Mouse (Mus musculus) kidney, embryonic 15.5 days (tissue): ENCODE results near the gene Myh9. TPM values are rescaled to one million over a fixed set of nuclear protein-coding genes. Genes with fewer than 3 reads are reported as not detected.

Source experiments
- ATAC-seq: fragments of 200-750 bp; cut with Nextera tagmentation; replicated peaks from 2 replicates; pipeline ENCODE4 v1.8.0; 2017; ENCODE audit warnings: moderate TSS enrichment; ENCODE audit not compliant: low FRiP score
- H3K27ac ChIP-seq: fragments of 300-500 bp; sonication (generic); 2 replicates; pipeline ENCODE4 v1.5.1; 2015; ENCODE audit warnings: mild to moderate bottlenecking, inconsistent platforms
- H3K27me3 ChIP-seq: fragments of 300-500 bp; sonication (generic); 2 replicates; pipeline ENCODE4 v1.6.1; 2015; ENCODE audit warnings: inconsistent platforms
- H3K36me3 ChIP-seq: fragments of 300-500 bp; sonication (generic); 2 replicates; pipeline ENCODE4 v1.6.1; 2015; ENCODE audit warnings: inconsistent platforms
- H3K4me1 ChIP-seq: fragments of 300-500 bp; sonication (generic); 2 replicates; pipeline ENCODE4 v1.6.1; 2015; ENCODE audit warnings: inconsistent platforms
- H3K4me2 ChIP-seq: fragments of 300-500 bp; sonication (generic); 2 replicates; pipeline ENCODE4 v1.6.1; 2015; ENCODE audit warnings: moderate library complexity, mild to moderate bottlenecking, inconsistent platforms
- H3K4me3 ChIP-seq: fragments of 300-500 bp; sonication (generic); replicated peaks from 2 replicates; pipeline ENCODE4 v1.5.1; 2015; ENCODE audit warnings: mild to moderate bottlenecking, inconsistent platforms
- H3K9ac ChIP-seq: fragments of 300-500 bp; sonication (generic); 2 replicates; pipeline ENCODE4 v1.6.1; 2015; ENCODE audit warnings: mild to moderate bottlenecking, inconsistent platforms
- H3K9me3 ChIP-seq: fragments of 300-500 bp; sonication (generic); replicated peaks from 2 replicates; pipeline ENCODE4 v1.6.1; 2016; ENCODE audit warnings: inconsistent platforms
- WGBS: fragments of 180-500 bp; shearing (Covaris S2); methylation state at CpG from one replicate; pipeline ENCODE4 v1.1.7; 2015; ENCODE audit warnings: mixed read lengths; 5-methylcytosine and 5-hydroxymethylcytosine counted together
- polyA plus RNA-seq: library from polyadenylated mRNA; unstranded; fragments of >200 nt; fragmentation: Nextera tagmentation; extraction: Ambion mirVana; gene quantifications from 2 replicates; pipeline ENCODE4 v1.2.1, GENCODE M21; 2015

Myh9 gene
- polyA plus RNA-seq, 1 experiment from 2014 or later = 60.2 TPM

GRCm38 (mm10) chr15:77839529-77840286 is 2.3 kb downstream of the Myh9 start:
- Histone ChIP-seq H3K9ac (peak overlapping the region; percentile 98), H3K27ac (peak overlapping the region; percentile 98), H3K36me3 (no peaks in the 10 kb centered on the region), H3K9me3 (no peaks in the 10 kb centered on the region), H3K4me3 (peak overlapping the region; percentile 79), H3K27me3 (no peaks in the 10 kb centered on the region), H3K4me2 (peak overlapping the region; percentile 74), H3K4me1 (peaks cover 67% of the 10 kb centered on the region)
- no peak for ATAC-seq
- WGBS = 11% methylated on average over 10 of the region's 10 CpGs

GRCm38 (mm10) chr15:77838530-77839387 is 3.2 kb downstream of the Myh9 start:
- Histone ChIP-seq H3K4me3 (peak overlapping the region; percentile 79), H3K27ac (peak overlapping the region; percentile 98), H3K4me1 (peaks cover 77% of the 10 kb centered on the region), H3K9ac (peak overlapping the region; percentile 98), H3K36me3 (no peaks in the 10 kb centered on the region), H3K27me3 (no peaks in the 10 kb centered on the region), H3K4me2 (peak overlapping the region; percentile 74), H3K9me3 (no peaks in the 10 kb centered on the region)
- ATAC-seq = no peak
- 17% methylated on average over 4 of the region's 4 CpGs for WGBS

GRCm38 (mm10) chr15:77837444-77838117 is 4.4 kb downstream of the Myh9 start:
- H3K4me2 ChIP-seq = peak overlapping the region; percentile 74
- no peak overlapping the region; the same call in 1 of the 2 replicates for H3K9ac ChIP-seq
- peak overlapping the region; percentile 98 for H3K27ac ChIP-seq
- WGBS = 62% methylated on average over 10 of the region's 10 CpGs
- H3K4me1 ChIP-seq = peaks cover 81% of the 10 kb centered on the region
- ATAC-seq = no peak
- H3K36me3 ChIP-seq = peaks cover 2% of the 10 kb centered on the region; the same call in 1 of the 2 replicates
- H3K27me3 ChIP-seq = no peaks in the 10 kb centered on the region
- no peak overlapping the region for H3K4me3 ChIP-seq
- no peaks in the 10 kb centered on the region for H3K9me3 ChIP-seq

GRCm38 (mm10) chr15:77836692-77837443 is 5.1 kb downstream of the Myh9 start:
- no peak overlapping the region for H3K4me3 ChIP-seq

DNA sequence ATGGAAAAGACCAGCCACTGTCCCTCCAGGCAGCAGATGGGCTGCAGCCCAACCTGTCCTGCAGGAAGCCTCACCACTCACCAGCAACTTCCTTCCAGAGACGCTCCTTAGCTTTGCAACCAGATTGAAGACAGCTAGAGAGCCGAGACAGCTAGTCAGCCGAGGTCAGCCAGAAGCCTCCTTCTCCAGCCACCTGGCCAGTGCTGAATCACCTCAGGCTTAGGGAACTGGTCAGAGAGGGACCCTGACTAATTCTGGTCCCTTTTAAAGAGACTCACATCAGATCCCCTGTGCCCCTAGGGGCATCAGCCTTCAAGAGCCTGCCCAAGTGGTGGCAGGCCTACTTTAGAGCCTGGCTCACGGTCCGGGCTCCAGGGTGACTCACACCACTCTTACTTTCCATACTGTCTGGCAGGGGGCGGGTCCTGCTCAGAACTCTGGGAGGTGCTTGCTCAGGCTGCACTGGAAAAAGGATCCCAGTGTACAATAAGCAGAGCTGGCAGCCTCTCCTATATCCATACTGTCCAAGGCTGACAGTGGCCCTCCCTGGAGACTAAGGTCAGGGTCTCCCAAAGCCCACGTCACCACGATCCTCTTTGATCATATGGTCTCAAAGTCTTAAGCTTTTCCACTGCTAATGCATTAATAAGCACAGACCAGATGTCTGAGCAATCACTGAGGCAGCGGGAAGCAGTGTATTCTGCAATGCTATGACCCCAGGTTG is 5.9 kb downstream of the Myh9 start:
- peaks cover 96% of the 10 kb centered on the region for H3K4me1 ChIP-seq
- no peaks in the 10 kb centered on the region for H3K9me3 ChIP-seq
- peak overlapping the region; percentile 28 for H3K4me2 ChIP-seq
- peak overlapping the region; percentile 4; the same call in 1 of the 2 replicates for H3K4me3 ChIP-seq
- peak overlapping the region; percentile 30; the same call in 1 of the 2 replicates for H3K9ac ChIP-seq
- no peaks in the 10 kb centered on the region for H3K27me3 ChIP-seq
- 23% methylated on average over 9 of the region's 9 CpGs for WGBS
- peak; percentile 63 for ATAC-seq
- peaks cover 13% of the 10 kb centered on the region for H3K36me3 ChIP-seq
- H3K27ac ChIP-seq = peak overlapping the region; percentile 98

More at GRCm38 (mm10) chr15:77836692-77837443, 5.1 kb downstream of the Myh9 start:
- H3K4me1 ChIP-seq = peaks cover 88% of the 10 kb centered on the region
- no peaks in the 10 kb centered on the region for H3K27me3 ChIP-seq
- H3K27ac ChIP-seq = peak overlapping the region; percentile 98
- H3K9me3 ChIP-seq = no peaks in the 10 kb centered on the region
- peak overlapping the region; percentile 74 for H3K4me2 ChIP-seq
- H3K36me3 ChIP-seq = peaks cover 9% of the 10 kb centered on the region
- no peak for ATAC-seq
- WGBS = 35% methylated on average over 6 of the region's 6 CpGs
- no peak overlapping the region for H3K9ac ChIP-seq

DNA sequence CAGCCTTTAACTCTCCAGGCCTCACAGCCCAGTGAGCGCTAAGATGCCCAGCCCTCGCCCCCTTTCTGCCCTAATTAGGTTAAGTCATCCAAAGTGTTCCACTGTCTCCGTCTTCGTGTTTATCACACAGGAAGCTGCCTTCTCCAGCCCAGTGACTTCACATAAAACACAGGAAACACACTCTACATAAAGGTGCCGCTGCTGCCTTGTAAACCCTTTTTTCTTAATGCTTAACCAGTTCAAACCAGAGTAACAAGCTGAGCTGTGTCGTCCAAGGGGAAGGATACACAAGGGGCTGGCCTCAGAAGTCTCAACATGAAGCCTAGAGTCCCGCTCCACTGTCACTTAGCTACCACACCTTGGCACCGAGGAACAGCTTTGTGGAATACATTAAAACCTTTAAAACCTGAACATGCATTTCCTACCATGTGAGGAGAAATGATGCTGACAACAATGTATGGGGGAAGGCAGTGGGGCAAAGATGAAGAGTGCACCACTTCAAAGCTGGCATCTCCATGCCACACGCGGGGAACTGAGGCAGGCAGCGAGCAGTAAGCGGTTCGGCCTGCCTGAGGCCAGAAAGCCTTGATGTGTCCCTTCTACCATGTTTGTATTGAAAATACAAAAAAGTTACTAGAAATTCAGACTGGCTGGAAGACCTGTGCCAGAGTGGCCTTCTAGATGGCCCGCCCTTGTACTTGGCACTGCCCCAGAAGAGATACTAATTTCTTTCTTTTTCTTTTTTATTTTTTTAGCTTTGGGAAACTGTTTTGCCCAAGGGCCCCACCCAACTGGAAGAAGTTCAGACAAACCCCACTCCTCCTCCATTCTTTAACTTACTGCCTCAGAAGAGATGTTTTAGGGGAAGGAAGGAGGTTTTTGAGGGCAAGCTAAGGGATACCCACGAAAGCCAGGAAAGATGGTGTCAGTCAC is 7.4 kb downstream of the Myh9 start:
- ATAC-seq = no peak
- Histone ChIP-seq H3K4me1 (peaks cover 98% of the 10 kb centered on the region), H3K27me3 (no peaks in the 10 kb centered on the region), H3K27ac (peak overlapping the region; percentile 98), H3K36me3 (peaks cover 13% of the 10 kb centered on the region), H3K9ac (no peak overlapping the region), H3K9me3 (no peaks in the 10 kb centered on the region), H3K4me2 (peak overlapping the region; percentile 22), H3K4me3 (no peak overlapping the region)
- WGBS = 55% methylated on average over 15 of the region's 15 CpGs

DNA sequence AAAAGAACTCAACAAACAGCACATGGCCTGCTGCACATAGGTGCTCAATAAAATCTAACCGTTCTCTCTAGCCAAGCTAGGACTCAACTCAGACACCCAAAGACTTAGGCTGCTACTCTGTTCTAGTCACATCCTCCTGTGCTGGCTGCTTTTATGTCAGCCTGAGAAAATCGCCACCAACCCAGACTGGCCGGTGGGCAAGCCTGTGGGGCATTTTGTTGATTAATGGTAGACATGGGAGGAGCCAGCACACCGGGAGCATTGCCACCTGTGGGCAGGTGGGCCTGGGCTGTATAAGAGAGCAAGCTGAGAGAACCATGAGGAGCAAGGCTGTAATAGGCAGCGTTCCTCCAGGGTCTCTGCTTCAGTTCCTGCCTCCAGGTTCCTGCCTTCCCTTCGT is 8.2 kb downstream of the Myh9 start:
- Histone ChIP-seq H3K4me1 (peaks cover 98% of the 10 kb centered on the region), H3K4me3 (no peak overlapping the region), H3K27me3 (no peaks in the 10 kb centered on the region), H3K27ac (peak overlapping the region; percentile 98), H3K9ac (no peak overlapping the region), H3K36me3 (peaks cover 13% of the 10 kb centered on the region), H3K9me3 (no peaks in the 10 kb centered on the region), H3K4me2 (0 out of 2 replicates have a peak overlapping the region, but pooled peaks have one; percentile 10)
- WGBS = 77% methylated on average over 6 of the region's 6 CpGs
- no peak for ATAC-seq

GRCm38 (mm10) chr15:77833083-77833482 is 8.9 kb downstream of the Myh9 start:
- Histone ChIP-seq H3K27me3 (no peaks in the 10 kb centered on the region), H3K4me3 (no peak overlapping the region), H3K9ac (no peak overlapping the region), H3K36me3 (peaks cover 13% of the 10 kb centered on the region), H3K9me3 (no peaks in the 10 kb centered on the region), H3K4me1 (peaks cover 98% of the 10 kb centered on the region), H3K4me2 (0 out of 2 replicates have a peak overlapping the region, but pooled peaks have one; percentile 0), H3K27ac (peak overlapping the region; percentile 98)
- ATAC-seq = no peak

DNA sequence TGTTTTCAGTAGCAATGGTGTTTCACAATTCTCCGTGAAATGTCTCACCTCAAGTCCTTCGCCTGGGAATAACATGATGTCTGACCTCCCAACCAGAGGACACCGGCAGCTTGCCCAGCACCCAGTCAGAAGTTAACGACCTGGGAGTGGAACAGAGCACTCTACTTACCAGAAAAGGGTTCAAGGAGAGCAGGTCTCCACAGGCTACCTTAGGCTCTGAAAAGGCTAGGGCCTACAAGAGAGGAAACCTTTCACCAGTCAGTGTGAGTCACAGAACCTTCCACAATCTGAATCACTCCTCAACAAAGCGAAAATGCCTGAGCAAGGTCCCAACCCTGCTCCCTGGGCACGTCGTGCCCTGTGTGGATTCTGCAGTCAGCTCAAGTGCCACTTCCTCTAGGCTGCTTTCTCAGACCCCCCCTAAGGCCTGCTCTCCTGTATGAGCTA is 9.5 kb downstream of the Myh9 start:
- H3K4me3 ChIP-seq = no peak overlapping the region
- WGBS = 45% methylated on average over 7 of the region's 7 CpGs
- H3K27me3 ChIP-seq = no peaks in the 10 kb centered on the region
- H3K9me3 ChIP-seq = no peaks in the 10 kb centered on the region
- H3K4me2 ChIP-seq = no peak overlapping the region
- ATAC-seq = no peak
- H3K4me1 ChIP-seq = peaks cover 98% of the 10 kb centered on the region
- peaks cover 13% of the 10 kb centered on the region for H3K36me3 ChIP-seq
- peak overlapping the region; percentile 83 for H3K27ac ChIP-seq
- H3K9ac ChIP-seq = no peak overlapping the region
